Mouse (Mus musculus): ENCODE measurements around the gene 9430015G10Rik.

- no peak for TF ChIP-seq CTCF (conservative IDR thresholded peaks at IDR 0.05; ENCODE audit: low read length)
- no peak for TF ChIP-seq NANOG (IDR thresholded peaks at IDR 0.05; ENCODE audit: borderline replicate concordance, low read length)
Observed at GRCm38 (mm10) chr4:156171828-156172227, 62.0 kb downstream of the 9430015G10Rik start.
